Mouse (Mus musculus) liver (tissue): ENCODE results near the gene Wfdc5.
A peak's percentile ranks its signal among the peaks of the same experiment; 100 is the strongest.
"Not testable (repeated sequence)": the region's sequence is repeated elsewhere in the genome, so short reads cannot be mapped to it uniquely, and the experiment has no call there.

Experiments used
- DNase-seq: peaks from one replicate; pipeline ENCODE4 v3.0.0-alpha.2; 2020; ENCODE audit warnings: mixed read lengths

Gene Wfdc5

DNA sequence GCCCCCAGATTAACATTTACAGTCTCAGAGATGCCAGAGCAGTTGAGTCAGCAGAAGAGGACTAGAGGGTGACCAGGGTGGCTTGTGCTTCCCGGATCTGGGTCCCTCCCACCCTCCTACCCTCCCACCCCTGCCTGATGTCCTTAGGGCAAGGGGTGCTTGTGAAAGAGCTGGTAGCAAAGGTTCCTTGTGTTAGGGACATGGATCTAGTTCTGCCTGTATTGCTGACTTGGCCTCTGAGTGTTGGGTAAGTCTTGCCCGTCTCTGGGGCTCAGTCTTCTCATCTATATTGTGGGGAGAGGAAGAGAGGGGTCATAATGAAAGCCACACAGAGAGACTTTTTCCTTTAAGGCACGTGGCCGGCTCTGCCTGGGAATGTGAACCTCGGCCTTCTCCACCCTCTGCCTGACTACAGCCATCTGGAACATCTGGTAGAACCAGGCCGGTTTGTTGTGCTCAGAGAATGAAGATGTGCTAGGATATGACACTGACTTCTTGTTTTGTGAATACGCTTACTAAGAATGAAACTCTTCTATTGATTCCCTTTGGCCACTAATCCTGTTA, at the start of gene Wfdc5:
TSS of gene Wfdc5 (minus strand) at position 51 of the 564 bp plus-strand sequence.
- DNase-seq = no peak

DNA sequence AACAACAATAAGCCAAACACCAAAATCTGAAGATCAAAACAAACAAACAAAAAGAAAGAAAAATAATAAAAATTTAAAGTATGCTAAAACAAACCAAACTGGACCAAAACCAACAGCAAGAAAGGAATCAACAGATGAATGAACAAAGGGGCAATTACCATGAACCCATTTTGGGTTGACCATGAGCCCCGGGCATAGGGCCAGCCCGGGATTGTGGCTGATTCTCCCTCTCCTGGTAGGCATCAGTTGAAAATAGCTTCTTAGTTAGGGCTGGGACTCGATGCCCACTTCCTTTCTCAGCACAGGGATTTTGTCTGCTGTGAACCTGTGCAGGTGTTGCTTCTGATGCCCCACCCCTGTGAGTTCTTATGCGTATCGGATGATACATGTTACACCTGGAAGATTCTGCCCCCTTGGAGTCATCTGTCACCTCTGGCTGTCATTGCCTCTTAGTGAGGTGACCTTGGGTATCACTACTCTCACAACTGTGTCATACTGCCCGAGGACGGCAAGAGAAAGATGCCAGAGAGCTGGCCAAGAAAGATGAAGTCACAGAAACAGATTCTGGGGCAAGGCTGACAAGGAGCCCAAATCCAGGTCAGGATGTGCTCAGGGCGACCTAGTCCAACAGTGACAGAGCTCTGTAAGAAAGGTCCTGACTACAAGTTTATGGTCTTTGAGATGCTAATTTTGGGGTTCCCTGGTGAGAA, 46.0 kb upstream of the Wfdc5 start:
- no peak for DNase-seq

DNA sequence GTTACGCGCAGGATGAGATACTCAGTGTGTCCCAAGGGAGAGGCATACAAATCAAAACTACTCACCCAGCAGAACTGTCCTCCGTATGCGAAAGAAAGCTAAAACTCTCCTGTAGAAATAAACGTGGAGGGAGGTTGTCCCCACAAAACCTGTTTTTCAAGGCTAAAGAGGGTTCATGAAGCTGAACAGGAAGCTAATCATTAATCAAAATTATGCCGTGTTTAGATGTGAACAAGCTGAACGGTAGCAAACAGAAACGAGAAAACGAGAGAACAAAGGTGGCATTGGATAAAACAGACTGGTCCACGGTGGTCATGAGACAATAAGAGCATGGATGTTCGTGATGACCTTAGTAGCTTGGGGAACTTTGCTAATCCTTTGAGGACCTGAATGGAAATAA, 39.0 kb upstream of the Wfdc5 start, which contains the start of gene Wfdc15b:
TSS of gene Wfdc15b (minus strand) at position 139 of the 400 bp plus-strand sequence.
- no peak for DNase-seq

DNA sequence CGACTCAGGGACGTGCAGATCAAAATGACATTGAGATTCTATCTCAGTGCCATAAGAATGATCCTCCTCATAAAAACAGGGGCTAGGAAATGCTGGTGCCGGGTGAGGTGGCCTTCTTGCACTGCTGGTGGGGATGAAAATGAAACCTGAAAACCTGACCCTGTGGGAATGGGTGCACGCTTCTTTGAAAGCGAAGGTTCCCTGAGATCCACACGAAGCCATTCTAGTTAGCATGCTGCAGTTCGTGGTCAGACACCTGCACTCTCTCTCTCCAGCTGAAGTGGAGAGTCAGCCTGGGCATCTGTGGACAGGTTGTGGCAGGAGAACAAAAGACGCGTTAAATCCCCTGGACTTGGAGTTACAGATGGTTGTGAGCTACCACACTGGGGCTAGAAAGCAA, 36.8 kb upstream of the Wfdc5 start:
- no peak for DNase-seq

DNA sequence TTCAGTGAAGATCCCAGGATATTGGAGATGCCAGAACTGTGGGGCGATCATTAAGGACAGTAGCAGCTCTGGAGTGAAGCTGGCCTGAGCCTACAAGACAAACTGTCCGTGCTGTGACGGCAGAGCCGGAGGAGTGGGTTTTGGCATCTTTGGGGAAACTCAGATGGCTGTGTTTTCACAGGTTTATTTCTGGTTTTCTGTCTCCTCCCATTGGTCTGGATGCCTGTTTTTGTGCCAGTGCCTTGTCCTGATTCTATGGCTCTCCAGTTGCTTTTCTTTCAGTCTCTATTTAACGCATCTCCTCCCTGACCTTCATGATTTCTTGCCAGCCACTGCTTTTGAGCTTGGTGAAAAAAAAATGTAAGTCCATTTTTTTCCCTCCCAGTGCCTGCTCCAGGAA, 30.2 kb upstream of the Wfdc5 start:
- DNase-seq = no peak

DNA sequence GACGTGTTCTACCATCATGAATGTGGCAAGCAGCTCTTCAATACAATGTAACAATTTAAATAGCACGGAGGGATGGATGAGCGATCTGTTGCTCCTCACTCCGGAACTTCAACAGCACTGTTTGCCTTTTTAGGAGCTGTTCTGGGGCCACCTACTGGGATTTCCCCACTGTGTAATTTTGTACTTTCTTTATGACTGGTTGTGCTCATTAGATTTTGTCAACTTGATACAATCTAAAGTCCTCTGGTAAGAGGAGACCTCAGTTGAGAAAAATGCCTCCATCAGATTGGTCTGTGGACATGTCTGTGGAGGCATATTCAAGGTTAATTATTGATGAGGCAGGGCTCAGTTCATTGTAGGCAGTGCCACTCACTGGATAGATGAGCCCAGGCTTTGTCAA, 28.4 kb upstream of the Wfdc5 start:
- DNase-seq = no peak

DNA sequence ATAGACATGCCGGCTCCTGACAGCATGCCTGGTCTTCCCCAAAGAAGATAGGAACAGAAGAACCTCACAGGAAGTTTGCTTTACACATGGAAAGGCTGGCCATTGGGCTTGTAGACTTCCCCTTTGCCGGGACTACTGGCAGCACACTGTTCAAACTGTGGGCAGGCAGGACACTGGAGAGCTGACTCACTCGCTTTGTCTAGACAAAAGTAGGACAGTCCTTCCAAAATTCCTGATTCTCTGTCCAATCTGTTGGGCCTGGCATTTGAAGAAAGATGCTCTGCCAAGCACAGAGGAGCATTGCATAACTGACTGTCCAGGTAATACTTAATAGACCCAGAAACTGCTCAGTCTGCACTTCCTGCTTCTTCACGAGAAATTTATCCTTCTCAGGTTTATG, 24.1 kb upstream of the Wfdc5 start:
- no peak for DNase-seq

DNA sequence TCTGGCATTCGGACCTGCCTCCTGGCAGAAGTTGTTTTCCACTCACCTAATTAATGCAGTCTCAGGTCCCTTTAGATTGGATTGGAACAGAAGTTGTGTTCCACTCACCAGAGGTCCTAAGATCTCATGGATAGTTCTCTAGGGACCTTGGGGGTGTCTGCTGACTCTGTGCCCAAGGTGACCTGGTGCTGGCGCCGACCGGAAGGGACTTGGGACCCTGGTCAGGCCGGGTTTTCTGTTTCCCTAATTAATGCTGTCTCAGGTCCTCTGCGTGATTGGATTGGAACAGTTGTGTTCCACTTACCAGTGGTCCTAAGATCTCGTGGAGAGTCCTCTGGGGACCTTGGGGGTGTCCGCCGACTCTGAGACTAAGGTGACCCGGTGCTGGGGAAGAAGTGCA, 23.5 kb upstream of the Wfdc5 start:
- DNase-seq = not testable (repeated sequence)

DNA sequence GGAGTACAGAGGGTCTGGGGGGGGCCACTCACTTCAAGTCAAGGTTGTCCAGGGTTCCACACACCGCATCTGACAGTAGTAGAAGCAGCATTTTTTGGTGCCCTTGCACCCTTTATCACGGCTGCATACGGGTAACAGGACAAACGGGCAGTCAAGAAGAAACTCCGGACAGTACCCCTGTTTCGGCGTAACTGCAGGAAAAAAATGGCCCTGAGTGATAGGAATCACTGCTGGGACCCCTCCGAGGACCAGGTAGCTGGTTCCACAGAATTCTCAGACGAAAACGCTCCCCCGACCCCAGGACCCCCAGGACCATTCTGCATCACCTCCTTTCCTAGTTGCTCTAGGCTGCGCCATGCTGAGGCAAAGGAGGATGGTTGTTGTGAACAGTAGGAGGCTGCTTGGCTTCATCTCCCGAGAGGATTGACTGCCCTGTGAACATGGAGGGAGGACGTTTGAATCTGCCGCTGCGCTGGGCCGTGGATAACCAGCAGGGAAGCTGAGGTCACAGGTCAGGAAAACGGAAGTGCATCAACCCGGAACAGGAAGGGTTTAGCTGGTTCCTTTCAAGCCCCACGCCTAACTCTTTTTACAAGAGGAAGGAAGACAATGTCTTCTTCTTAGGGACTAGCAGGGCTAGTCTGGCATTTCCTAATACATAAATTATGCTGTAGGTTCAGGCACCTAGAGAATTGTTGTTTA, 17.2 kb upstream of the Wfdc5 start, which contains the start of gene Wfdc15a:
TSS of gene Wfdc15a (minus strand) at position 505 of the 702 bp plus-strand sequence.
- DNase-seq = no peak

DNA sequence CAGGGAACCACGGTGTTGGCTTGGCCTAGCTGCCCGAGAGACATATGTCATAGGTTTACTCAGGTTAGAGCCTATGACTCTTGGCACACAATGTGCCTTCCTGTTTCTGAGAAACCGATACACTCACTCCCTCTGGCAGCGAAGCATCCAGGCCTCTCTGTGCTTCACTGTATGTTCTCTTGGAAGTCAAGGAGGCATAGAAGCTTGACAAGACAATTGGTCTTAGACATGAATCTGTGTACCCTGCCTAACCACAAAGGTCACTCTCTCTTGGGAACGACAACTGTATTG, 14.1 kb upstream of the Wfdc5 start:
- no peak for DNase-seq

DNA sequence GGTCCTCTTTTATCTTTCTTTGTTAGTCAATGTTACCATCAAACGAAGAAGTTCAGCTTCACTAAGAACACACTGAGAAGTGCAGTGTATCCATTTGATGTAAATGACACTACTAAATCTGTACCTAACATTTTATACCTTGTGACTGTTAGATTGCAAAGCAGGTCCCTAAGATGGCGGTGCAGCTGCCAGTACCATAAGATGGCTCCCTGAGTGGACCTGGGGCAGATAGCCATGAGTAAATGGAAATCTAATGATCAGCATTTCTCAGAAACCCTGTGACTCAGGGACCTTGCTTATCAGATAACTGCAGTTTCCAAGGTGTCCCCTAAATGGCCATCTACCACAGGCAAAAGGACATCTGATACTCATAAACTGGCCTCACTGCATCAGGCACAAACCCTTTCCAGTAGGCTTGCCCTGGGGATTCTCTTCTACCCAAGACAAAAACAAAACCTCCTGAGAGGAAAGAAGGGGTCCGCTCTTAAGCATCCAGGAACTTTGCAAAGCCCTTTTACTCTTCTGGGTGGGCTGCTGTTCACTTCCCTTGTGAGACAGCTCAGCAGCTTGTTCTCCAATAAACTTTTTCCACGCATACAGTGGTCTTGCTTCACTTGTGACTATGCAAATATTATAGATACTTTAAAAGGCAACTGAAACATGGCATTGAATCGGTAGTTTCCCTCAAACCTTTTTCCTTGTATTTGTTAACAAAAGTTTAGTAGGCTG, 13.6 kb upstream of the Wfdc5 start:
- no peak for DNase-seq

DNA sequence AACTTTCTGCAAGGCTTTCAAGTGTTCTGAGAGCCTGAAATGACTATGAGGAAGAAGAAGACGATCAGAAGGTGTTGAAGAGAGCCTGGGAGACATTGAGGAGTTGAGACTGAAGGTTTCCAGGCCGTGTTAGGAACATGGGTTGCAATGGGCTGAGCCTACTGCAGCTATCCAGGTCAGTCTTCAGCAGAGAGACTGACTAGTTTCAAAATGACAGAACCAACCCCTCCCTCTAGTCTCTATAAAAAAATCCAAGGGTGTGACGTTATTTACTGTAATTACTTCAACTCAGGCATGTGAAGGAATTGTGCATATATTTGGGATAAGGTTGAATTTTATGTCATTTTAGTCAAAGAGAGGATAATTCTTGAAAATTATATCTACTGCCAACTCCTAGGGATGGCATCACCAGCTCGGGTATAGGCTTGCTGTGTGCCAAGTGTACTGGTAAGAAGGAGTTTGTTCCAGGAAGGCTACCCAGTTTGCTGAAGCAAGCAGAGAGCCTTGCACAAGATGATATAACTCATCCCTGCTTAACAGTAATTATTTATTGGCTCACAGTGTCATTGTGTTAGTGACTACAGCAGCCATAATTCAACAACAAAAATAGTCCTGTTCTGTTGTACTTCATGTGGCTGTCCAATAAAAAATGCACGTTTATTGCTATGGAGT, 12.6 kb upstream of the Wfdc5 start:
- no peak for DNase-seq

DNA sequence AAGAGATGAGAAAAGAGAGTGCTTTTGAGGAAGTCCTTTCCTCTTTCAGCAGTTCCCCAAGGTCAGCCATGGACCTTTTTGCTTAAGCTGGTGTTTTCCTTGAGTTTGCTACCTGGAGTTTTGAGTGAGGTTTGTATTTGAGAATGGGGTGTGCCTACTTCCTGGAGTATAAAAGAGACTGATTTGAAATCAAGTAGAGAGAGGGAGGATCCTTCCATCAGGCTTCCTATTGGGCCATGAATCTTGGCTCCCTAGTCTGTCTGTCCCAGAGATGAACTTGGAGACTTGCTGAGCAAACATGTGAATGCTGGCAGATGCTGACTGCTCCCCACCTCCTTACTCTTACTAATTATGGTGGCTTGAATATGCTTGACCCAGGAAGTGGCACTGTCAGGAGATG, 9.7 kb upstream of the Wfdc5 start:
- DNase-seq = no peak

DNA sequence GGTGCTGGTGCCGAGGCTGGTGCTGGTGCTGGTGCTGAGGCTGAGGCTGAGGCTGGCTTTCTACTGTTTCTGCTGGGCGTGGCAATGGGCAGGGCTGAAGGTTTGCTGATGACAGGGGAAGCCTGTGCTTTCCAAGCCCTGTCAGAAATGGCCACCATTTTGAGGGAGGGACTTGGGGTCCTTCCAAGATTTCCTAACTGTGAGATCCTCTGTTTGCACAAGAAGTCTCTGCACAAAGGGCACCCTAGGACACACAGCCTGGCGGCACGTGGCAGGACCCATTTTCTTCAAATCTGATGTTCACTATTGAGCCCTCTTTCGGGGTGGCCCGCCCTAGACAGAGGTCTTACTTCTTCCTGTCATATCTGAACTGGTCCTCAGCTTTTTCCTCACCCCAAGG, 8.0 kb upstream of the Wfdc5 start, which contains the start of gene Wfdc12:
TSS of gene Wfdc12 (minus strand) at position 33 of the 400 bp plus-strand sequence.
- no peak for DNase-seq

DNA sequence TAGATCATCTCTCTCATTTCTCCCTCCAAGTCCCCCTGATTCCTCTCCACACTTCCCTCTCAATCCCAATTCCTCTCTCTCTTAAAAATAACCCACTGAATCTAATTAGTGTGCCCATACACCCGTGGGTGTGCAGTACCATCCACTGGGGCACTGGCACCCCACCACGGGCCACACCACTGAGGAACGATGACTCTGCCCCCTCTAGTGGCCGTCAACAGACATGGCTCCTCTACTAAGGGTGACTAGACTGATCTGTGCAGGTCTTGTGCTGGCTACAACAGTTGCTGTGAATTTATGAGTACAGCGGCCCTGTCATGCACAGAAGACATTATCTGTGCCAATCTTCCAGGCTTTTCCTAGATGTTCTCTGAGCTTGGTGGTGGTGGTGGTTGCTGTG, 6.2 kb upstream of the Wfdc5 start:
- DNase-seq = no peak

DNA sequence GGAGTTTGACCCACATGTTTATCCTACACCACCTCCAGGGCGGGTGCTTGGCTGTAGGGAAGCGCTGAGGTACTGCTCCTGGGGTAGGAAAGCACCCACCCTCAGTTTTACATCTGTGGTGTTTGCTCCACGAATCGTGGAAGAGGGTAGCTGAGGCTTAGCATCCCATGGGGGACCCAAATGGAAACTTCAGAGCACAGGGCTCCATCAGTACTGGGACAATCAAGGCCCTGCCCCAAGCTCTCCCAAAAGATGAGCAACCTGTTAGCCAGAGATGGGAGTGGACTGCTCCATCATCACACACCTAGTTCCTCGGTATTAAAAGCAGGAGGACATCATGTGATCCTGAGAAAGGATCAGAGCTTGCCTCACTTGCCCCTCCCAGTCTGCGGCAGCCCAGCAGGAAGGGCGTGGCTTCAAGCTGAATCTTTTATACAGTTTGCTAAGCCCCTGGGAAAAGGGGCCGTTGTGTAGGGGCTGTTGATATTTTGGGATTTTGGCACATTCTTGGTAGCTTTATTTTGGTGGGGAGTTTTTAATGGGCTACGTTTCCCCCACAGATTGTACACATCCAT, 1.7 kb upstream of the Wfdc5 start:
- DNase-seq = no peak

DNA sequence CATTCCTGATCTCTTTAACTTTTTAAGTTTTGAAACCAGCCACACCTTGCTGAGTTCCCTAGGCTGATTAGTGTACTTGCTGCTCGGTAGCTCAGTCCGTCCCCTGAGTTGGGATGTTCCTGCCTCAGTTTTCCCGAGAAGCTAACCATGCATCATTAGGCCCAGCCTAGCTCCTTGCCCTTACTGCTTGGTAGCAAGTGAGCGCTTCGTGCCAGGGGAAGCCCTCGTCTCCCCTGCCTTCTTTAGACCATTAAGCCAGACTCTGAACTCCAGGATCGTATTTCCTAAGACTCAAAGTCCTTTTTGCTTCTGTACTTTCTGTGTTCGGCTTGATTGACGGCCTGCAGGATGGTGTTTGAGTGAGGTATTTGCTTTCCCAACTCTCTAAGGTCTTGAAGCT, 798 bp upstream of the Wfdc5 start:
- no peak for DNase-seq

DNA sequence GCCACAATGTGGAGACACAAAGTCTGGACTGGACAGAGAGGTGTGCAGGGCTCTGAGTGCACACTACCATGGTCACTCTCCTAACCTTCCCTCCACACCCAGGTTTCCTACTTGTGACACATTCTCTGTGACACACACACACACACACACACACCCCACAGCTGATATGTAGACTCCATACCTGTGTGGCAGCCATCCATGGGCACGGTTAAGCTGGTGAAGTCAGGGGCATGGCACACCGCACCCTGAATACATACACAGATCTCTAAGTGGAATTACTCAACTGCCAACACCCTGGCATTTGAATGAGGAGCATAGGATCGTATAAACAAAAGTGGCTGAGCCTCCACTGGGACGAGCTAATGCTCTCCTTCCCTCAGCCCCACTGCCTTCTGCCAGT, 1.8 kb downstream of the Wfdc5 start:
- no peak for DNase-seq

DNA sequence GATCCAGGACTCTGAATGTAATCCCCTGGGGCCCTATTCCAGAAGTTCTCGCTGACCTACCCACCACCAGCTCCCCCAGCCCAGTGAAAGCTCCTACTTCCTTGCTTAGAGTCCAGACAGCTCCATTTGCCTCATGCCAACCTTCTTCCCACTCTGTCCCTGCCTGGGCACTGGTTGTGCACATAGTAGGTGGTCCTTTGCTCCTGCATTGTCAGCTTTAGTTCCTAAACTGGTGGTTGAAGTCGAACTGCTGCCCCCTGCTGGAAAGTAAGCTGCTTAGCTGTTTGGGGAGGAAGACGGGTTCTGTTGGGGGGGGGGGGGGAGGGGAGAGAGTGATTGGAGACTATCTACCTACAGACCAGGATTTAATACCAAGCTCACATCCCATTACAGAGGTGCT, 2.4 kb downstream of the Wfdc5 start:
- peak; percentile 15 for DNase-seq

DNA sequence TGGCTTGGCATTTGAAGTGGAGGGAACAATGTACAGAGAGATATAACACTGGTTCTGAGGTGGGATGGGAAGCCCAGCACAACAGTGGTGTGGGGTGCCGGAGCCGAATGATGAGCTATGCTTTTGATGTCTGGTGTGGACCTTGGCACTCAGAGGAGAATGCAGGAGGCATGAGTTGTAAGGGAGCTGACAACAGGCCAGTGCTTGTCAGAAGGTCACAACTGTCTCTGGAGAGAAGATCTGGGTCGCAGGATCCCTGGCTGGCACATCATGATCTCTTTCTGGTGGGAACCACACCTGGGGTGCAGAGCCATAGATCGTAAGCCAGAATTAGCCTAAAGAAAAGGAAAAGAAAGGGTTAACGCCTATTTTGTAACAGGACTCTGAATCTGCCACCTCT, 4.7 kb downstream of the Wfdc5 start:
- no peak for DNase-seq

DNA sequence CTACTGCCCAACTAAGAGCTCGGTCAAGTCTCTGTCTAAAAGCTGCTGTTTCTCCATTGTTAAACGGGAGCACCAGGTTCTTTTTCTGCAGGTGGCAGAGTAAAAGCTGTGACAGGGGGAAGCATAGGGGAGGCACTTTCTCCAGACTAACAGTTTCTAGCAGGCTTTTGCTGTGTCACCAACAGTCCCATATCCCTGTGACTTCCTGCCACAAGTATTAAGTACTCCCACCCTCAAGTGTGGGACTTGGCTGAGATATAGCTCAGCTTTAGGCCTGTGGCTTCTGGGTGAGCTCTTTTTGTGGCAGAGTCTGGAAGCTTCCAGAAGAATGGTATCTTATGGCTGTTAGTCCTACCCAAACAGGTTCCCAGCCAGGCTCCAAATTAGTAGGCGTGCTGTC, 6.7 kb downstream of the Wfdc5 start:
- DNase-seq = no peak

DNA sequence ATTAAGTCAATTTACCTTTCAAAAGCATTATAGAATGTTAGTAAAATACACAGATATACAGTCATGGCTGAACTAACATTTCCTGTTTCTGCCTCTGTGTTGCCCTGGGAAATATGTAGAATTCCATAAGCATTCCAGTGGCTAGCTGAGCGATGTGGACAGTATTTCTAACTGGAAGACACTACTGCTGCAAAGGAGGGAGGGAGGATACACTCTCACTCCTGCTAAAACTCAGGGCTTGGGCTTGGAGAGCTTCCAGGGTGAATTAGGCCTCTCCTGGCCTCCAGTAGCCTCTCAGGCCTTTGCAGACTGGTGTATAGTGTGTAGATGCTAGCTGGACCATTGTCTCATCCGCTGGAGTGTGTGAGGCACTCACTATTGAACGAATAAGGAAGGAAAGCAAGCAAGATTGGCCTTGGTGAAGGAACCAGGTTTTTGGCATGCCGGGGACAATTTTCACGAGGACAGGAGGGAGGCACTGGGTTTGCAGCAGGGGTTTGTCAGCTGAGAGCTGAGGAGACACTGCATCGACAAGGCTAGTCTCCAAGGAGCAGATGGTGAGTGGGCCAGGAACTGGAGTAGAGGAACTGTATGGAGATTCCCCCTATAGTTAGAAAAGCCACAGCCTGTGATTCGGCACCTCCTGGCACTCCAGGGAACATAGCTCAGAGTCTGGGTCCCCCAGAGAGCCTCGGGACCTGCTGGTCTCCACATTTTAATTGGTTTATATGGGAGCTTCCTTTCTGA, 7.7 kb downstream of the Wfdc5 start:
- DNase-seq = no peak
